In the genomic region with DNA sequence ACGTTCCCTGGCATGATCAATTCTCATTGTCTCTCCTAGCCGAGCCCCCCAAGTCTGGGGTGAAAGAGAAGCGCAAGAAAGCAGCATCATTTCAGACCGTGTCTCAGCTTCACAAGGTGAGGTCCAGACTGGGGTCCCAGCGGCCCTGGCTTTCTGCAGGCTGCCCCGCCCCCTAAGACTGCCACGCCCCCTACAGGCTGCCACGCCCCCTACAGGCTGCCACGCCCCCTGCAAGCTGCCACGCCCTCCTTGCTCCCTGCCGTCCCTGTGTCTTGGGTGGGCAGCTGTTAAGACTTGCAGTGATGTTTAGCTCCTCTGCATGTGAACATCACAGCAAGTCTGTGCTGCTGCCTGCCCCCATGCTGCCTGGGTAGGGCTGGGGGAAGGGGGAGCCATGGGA, we compare ENCODE assay signal across 15 mouse cellular contexts. TPM values are rescaled to one million over a fixed set of nuclear protein-coding genes. Genes with fewer than 3 reads are reported as not detected.
"Had no signal": no experiment of that assay in that cellular context is flagged by ENCODE, and none has a peak within 500 bp of the region (broad histone marks: within the 10 kb centered on the region; RNA-seq: fewer than 3 reads in every experiment).

No protein-coding gene starts in this region.

- ATAC-seq: lung, postnatal 0 days; midbrain, embryonic 15.5 days had no signal

- H3K27ac ChIP-seq: layer of hippocampus, adult 2 months; limb, embryonic 12.5 days; midbrain, embryonic 15.5 days; stomach, postnatal 0 days had no signal

- H3K36me3 ChIP-seq: limb, embryonic 12.5 days; midbrain, embryonic 15.5 days had no signal

- H3K4me2 ChIP-seq: limb, embryonic 12.5 days; midbrain, embryonic 11.5 days; midbrain, embryonic 15.5 days had no signal

- H3K9me3 ChIP-seq: limb, embryonic 12.5 days; midbrain, embryonic 15.5 days had no signal

- H3K4me3 ChIP-seq: layer of hippocampus, adult 2 months; limb, embryonic 12.5 days; midbrain, embryonic 15.5 days had no signal

- DNase-seq: kidney, adult 18-20 months; kidney, postnatal 10 days; kidney, postnatal 4 days; lung, adult 2 months; lung, postnatal 36 days; thymus, adult 2 months; thymus, postnatal 36 days had no signal

- H3K4me1 ChIP-seq: midbrain, embryonic 15.5 days had no signal

- H3K9ac ChIP-seq: limb, embryonic 12.5 days; midbrain, embryonic 15.5 days had no signal

RNA-seq across cellular contexts. Expression of gene Myh7b, which starts 11.6 kb away (rescaled TPM):
- total RNA-seq: liver, adult 2 months; megakaryocyte, adult 5-6 weeks had no signal
- polyA plus RNA-seq: liver, adult 2 months had no signal
